Mouse (Mus musculus) CD4-positive, CD25-positive, alpha-beta regulatory T cell, adult 9 weeks (primary cell): ENCODE data around the gene Dyrk1b. TPM values are rescaled to one million over a fixed set of nuclear protein-coding genes. Genes with fewer than 3 reads are reported as not detected.

Source experiments
- polyA plus RNA-seq: library from polyadenylated mRNA; unstranded; fragments of 100-300 nt; shearing (Covaris generic); gene quantifications from one replicate; pipeline ENCODE4 v1.2.1, GENCODE M21; 2017

The Dyrk1b gene
- 4.7 TPM for polyA plus RNA-seq

GRCm38 (mm10) chr7:28179228-28179627 is at the start of gene Dyrk1b:
Gene Dyrk1b, plus strand, starts transcription at chr7:28179469.

GRCm38 (mm10) chr7:28169489-28170422 is 9.5 kb upstream of the Dyrk1b start, which contains the start of gene Fbl:
Gene Fbl, plus strand, starts transcription at chr7:28169710.

Other genes with a start within 250 kb of the Dyrk1b start
- gene Zfp780b, start 200.3 kb upstream of the Dyrk1b start, polyA plus RNA-seq = 16.2 TPM
- gene Zfp850, start 165.4 kb upstream of the Dyrk1b start, polyA plus RNA-seq = 8.2 TPM
- 231 TPM for gene Psmc4, start 129.4 kb upstream of the Dyrk1b start, polyA plus RNA-seq
- gene Fcgbp, start 108.2 kb upstream of the Dyrk1b start, polyA plus RNA-seq = not detected
- not detected for gene 9530053A07Rik, start 50.0 kb upstream of the Dyrk1b start, polyA plus RNA-seq
- gene Fbl, start 9.8 kb upstream of the Dyrk1b start, polyA plus RNA-seq = 229 TPM
- 0.46 TPM for gene Eid2, start 88.4 kb downstream of the Dyrk1b start, polyA plus RNA-seq
- gene Eid2b, start 98.3 kb downstream of the Dyrk1b start, polyA plus RNA-seq = 1.2 TPM
- not detected for gene Selenov, start 111.7 kb downstream of the Dyrk1b start, polyA plus RNA-seq
- not detected for gene Dll3, start 122.8 kb downstream of the Dyrk1b start, polyA plus RNA-seq
- gene Timm50, start 132.6 kb downstream of the Dyrk1b start, polyA plus RNA-seq = 37.1 TPM
- 218 TPM for gene Supt5, start 159.3 kb downstream of the Dyrk1b start, polyA plus RNA-seq
- 1,274 TPM for gene Rps16, start 171.2 kb downstream of the Dyrk1b start, polyA plus RNA-seq
- gene Plekhg2, start 193.1 kb downstream of the Dyrk1b start, polyA plus RNA-seq = 101 TPM
- gene Zfp36, start 200.8 kb downstream of the Dyrk1b start, polyA plus RNA-seq = 289 TPM
- gene Med29, start 213.2 kb downstream of the Dyrk1b start, polyA plus RNA-seq = 33.4 TPM
- 96.0 TPM for gene Paf1, start 213.5 kb downstream of the Dyrk1b start, polyA plus RNA-seq